Mouse (Mus musculus): ENCODE data around the gene Mcoln3. TPM values are rescaled to one million over a fixed set of nuclear protein-coding genes. Genes with fewer than 3 reads are reported as not detected.

Mcoln3 gene
- polyA plus RNA-seq, 1 experiment = not detected

GRCm38 (mm10) chr3:146095066-146095465 is 22.2 kb upstream of the Mcoln3 start:
- H3K27me3 ChIP-seq (ENCODE audit: control insufficient read depth, insufficient read depth, insufficient read length) = peaks cover 4% of the 10 kb centered on the region
- H3ac ChIP-seq (ENCODE audit: control insufficient read depth, insufficient read length) = no peak overlapping the region
- H3K4me2 ChIP-seq (ENCODE audit: low read depth) = no peak overlapping the region
- H3K36me3 ChIP-seq (ENCODE audit: control insufficient read depth, insufficient read depth) = no peaks in the 10 kb centered on the region
- no peak for TF ChIP-seq TCF12 (IDR thresholded peaks at IDR 0.05; ENCODE audit: insufficient read depth, poor library complexity, severe bottlenecking)
- TF ChIP-seq E2F4 (IDR thresholded peaks at IDR 0.05; ENCODE audit: insufficient read depth) = no peak
- TF ChIP-seq SRF (IDR thresholded peaks at IDR 0.05; ENCODE audit: control insufficient read depth, insufficient read length, low read depth) = no peak
- TF ChIP-seq MYOG (IDR thresholded peaks at IDR 0.05; ENCODE audit: control insufficient read depth in 1 of 3, insufficient read depth in 1 of 3, insufficient read length in 2 of 3, low read depth in 2 of 3) = no peak
- TF ChIP-seq USF1 (IDR thresholded peaks at IDR 0.05; ENCODE audit: low read depth) = no peak
- no peak for TF ChIP-seq MYOD1 (IDR thresholded peaks at IDR 0.05; ENCODE audit: control insufficient read depth in 1 of 3, insufficient read length in 2 of 3, low read depth in 2 of 3)
- no peak for TF ChIP-seq POLR2A (IDR thresholded peaks at IDR 0.05; ENCODE audit: insufficient read length, low read depth)
- TF ChIP-seq REST (IDR thresholded peaks at IDR 0.05; ENCODE audit: insufficient read depth, insufficient read length) = no peak
- no peak for TF ChIP-seq MAX (IDR thresholded peaks at IDR 0.05; ENCODE audit: low read depth)
- TF ChIP-seq TCF3 (IDR thresholded peaks at IDR 0.05; ENCODE audit: insufficient read length, low read depth) = no peak
- no peak for TF ChIP-seq CEBPB (IDR thresholded peaks at IDR 0.05; ENCODE audit: insufficient read depth, poor library complexity, severe bottlenecking)
- TF ChIP-seq POLR2AphosphoS2 (IDR thresholded peaks at IDR 0.05; ENCODE audit: insufficient read length, low read depth) = no peak
- H3K79me2 ChIP-seq (ENCODE audit: control insufficient read depth, insufficient read depth) = no peaks in the 10 kb centered on the region
- no peak overlapping the region for H3K4me3 ChIP-seq

GRCm38 (mm10) chr3:146096986-146097385 is 20.3 kb upstream of the Mcoln3 start:
- TF ChIP-seq SRF (IDR thresholded peaks at IDR 0.05; ENCODE audit: control insufficient read depth, insufficient read length, low read depth) = no peak
- no peak for TF ChIP-seq REST (IDR thresholded peaks at IDR 0.05; ENCODE audit: insufficient read depth, insufficient read length)
- no peak for TF ChIP-seq MYOD1 (IDR thresholded peaks at IDR 0.05; ENCODE audit: control insufficient read depth in 1 of 3, insufficient read length in 2 of 3, low read depth in 2 of 3)
- no peak for TF ChIP-seq POLR2A (IDR thresholded peaks at IDR 0.05; ENCODE audit: insufficient read length, low read depth)
- no peak for TF ChIP-seq TCF12 (IDR thresholded peaks at IDR 0.05; ENCODE audit: insufficient read depth, poor library complexity, severe bottlenecking)
- no peak for TF ChIP-seq USF1 (IDR thresholded peaks at IDR 0.05; ENCODE audit: low read depth)
- no peak for TF ChIP-seq MYOG (IDR thresholded peaks at IDR 0.05; ENCODE audit: control insufficient read depth in 1 of 3, insufficient read depth in 1 of 3, insufficient read length in 2 of 3, low read depth in 2 of 3)
- no peak for TF ChIP-seq TCF3 (IDR thresholded peaks at IDR 0.05; ENCODE audit: insufficient read length, low read depth)
- no peak for TF ChIP-seq MAX (IDR thresholded peaks at IDR 0.05; ENCODE audit: low read depth)
- no peak for TF ChIP-seq E2F4 (IDR thresholded peaks at IDR 0.05; ENCODE audit: insufficient read depth)
- TF ChIP-seq CEBPB (IDR thresholded peaks at IDR 0.05; ENCODE audit: insufficient read depth, poor library complexity, severe bottlenecking) = no peak
- no peak for TF ChIP-seq POLR2AphosphoS2 (IDR thresholded peaks at IDR 0.05; ENCODE audit: insufficient read length, low read depth)
- Histone ChIP-seq H3K4me2 (ENCODE audit: low read depth) (no peak overlapping the region), H3K27me3 (ENCODE audit: control insufficient read depth, insufficient read depth, insufficient read length) (peaks cover 4% of the 10 kb centered on the region), H3K4me3 (no peak overlapping the region), H3K36me3 (ENCODE audit: control insufficient read depth, insufficient read depth) (no peaks in the 10 kb centered on the region), H3K79me2 (ENCODE audit: control insufficient read depth, insufficient read depth) (no peaks in the 10 kb centered on the region), H3ac (ENCODE audit: control insufficient read depth, insufficient read length) (no peak overlapping the region)

GRCm38 (mm10) chr3:146097861-146098260 is 19.4 kb upstream of the Mcoln3 start:
- Histone ChIP-seq H3K36me3 (ENCODE audit: control insufficient read depth, insufficient read depth) (no peaks in the 10 kb centered on the region), H3K27me3 (ENCODE audit: control insufficient read depth, insufficient read depth, insufficient read length) (peaks cover 4% of the 10 kb centered on the region), H3K79me2 (ENCODE audit: control insufficient read depth, insufficient read depth) (no peaks in the 10 kb centered on the region), H3K4me2 (ENCODE audit: low read depth) (no peak overlapping the region), H3K4me3 (no peak overlapping the region), H3ac (ENCODE audit: control insufficient read depth, insufficient read length) (no peak overlapping the region)
- TF ChIP-seq MYOG (IDR thresholded peaks at IDR 0.05; ENCODE audit: control insufficient read depth in 1 of 3, insufficient read depth in 1 of 3, insufficient read length in 2 of 3, low read depth in 2 of 3) (no peak), MYOD1 (IDR thresholded peaks at IDR 0.05; ENCODE audit: control insufficient read depth in 1 of 3, insufficient read length in 2 of 3, low read depth in 2 of 3) (no peak), MAX (IDR thresholded peaks at IDR 0.05; ENCODE audit: low read depth) (no peak), CEBPB (IDR thresholded peaks at IDR 0.05; ENCODE audit: insufficient read depth, poor library complexity, severe bottlenecking) (no peak), USF1 (IDR thresholded peaks at IDR 0.05; ENCODE audit: low read depth) (no peak), POLR2AphosphoS2 (IDR thresholded peaks at IDR 0.05; ENCODE audit: insufficient read length, low read depth) (no peak), SRF (IDR thresholded peaks at IDR 0.05; ENCODE audit: control insufficient read depth, insufficient read length, low read depth) (no peak)

GRCm38 (mm10) chr3:146099925-146100324 is 17.3 kb upstream of the Mcoln3 start:
- H3K27me3 ChIP-seq (ENCODE audit: control insufficient read depth, insufficient read depth, insufficient read length) = peaks cover 4% of the 10 kb centered on the region
- H3K4me3 ChIP-seq = no peak overlapping the region
- H3K36me3 ChIP-seq (ENCODE audit: control insufficient read depth, insufficient read depth) = no peaks in the 10 kb centered on the region
- H3K4me2 ChIP-seq (ENCODE audit: low read depth) = no peak overlapping the region
- TF ChIP-seq E2F4 (IDR thresholded peaks at IDR 0.05; ENCODE audit: insufficient read depth) (no peak), POLR2A (IDR thresholded peaks at IDR 0.05; ENCODE audit: insufficient read length, low read depth) (no peak), TCF3 (IDR thresholded peaks at IDR 0.05; ENCODE audit: insufficient read length, low read depth) (no peak), TCF12 (IDR thresholded peaks at IDR 0.05; ENCODE audit: insufficient read depth, poor library complexity, severe bottlenecking) (no peak), REST (IDR thresholded peaks at IDR 0.05; ENCODE audit: insufficient read depth, insufficient read length) (no peak), MYOG (IDR thresholded peaks at IDR 0.05; ENCODE audit: control insufficient read depth in 1 of 3, insufficient read depth in 1 of 3, insufficient read length in 2 of 3, low read depth in 2 of 3) (no peak), POLR2AphosphoS2 (IDR thresholded peaks at IDR 0.05; ENCODE audit: insufficient read length, low read depth) (no peak), MYOD1 (IDR thresholded peaks at IDR 0.05; ENCODE audit: control insufficient read depth in 1 of 3, insufficient read length in 2 of 3, low read depth in 2 of 3) (no peak), CEBPB (IDR thresholded peaks at IDR 0.05; ENCODE audit: insufficient read depth, poor library complexity, severe bottlenecking) (no peak), SRF (IDR thresholded peaks at IDR 0.05; ENCODE audit: control insufficient read depth, insufficient read length, low read depth) (no peak), MAX (IDR thresholded peaks at IDR 0.05; ENCODE audit: low read depth) (no peak), USF1 (IDR thresholded peaks at IDR 0.05; ENCODE audit: low read depth) (no peak)
- no peaks in the 10 kb centered on the region for H3K79me2 ChIP-seq (ENCODE audit: control insufficient read depth, insufficient read depth)
- no peak overlapping the region for H3ac ChIP-seq (ENCODE audit: control insufficient read depth, insufficient read length)
